Mouse (Mus musculus) frontal cortex, adult (tissue): ENCODE measurements around the gene Vmn2r114.
"Not testable (repeated sequence)": the region's sequence is repeated elsewhere in the genome, so short reads cannot be mapped to it uniquely, and the experiment has no call there.

Experiments
- ATAC-seq: cut with Nextera tagmentation; 2 replicates; pipeline ENCODE4 v1.9.2; 2017; ENCODE audit warnings: mild to moderate bottlenecking, moderate library complexity, mixed read lengths; ENCODE audit not compliant: low TSS enrichment

The Vmn2r114 gene

DNA sequence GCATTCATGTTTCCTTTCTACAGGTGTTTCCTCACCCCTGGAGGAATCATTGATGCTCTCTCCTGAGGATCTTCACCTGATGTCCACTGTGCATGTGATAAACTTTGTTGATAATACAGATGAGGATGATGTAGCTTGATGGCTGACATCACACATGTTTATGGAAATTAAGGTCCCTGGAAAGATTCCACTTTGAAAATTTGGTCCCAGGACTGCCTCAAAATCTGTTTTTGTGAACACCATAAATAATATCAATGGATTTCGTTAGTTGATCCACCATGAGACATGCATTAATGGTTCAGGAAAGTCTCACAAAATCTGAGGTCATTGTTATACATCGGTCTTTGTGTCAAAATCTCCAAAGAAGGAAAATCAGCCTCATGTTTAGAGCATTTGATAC lies at the start of gene Vmn2r114:
Gene Vmn2r114 (minus strand): TSS at position 101 of the 400 bp plus-strand sequence.
- not testable (repeated sequence) for ATAC-seq

DNA sequence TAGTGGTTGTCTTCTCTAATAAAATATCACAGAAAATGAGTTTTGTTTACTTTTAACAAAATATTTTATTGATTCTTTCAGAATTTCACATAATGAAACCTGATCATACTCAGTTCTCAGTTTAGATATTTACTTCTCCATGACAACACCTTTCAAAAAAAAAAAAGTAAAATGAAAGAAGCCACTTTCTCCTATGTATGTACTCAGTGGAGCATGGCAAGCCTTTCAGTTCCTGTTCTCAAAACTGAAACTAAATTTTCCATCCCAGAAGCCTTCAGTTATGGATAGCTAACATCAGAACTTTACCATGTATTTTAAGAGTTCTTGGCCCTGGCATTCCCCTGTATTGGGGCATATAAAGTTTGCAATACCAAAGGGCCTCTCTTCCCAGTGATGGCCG lies 39.3 kb upstream of the Vmn2r114 start:
- ATAC-seq, result no peak

DNA sequence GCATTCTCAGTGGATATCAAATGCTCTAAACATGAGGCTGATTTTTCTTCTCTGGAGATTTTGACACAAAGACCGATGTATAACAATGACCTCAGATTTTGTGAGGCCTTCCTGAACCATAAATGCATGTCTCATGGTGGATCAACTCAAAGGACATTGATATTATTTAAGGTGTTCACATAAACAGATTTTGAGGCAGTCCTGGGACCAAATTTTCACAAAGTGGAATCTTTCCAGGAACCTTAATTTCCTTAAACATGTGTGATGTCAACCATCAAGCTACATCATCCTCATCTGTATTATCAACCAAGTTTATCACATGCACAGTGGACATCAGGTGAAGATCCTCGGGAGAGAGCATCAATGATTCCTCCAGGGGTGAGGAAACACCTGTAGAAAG lies 31.1 kb upstream of the Vmn2r114 start, which contains the start of gene Vmn2r115:
Gene Vmn2r115 (plus strand): TSS at position 301 of the 400 bp plus-strand sequence.
- not testable (repeated sequence) for ATAC-seq

DNA sequence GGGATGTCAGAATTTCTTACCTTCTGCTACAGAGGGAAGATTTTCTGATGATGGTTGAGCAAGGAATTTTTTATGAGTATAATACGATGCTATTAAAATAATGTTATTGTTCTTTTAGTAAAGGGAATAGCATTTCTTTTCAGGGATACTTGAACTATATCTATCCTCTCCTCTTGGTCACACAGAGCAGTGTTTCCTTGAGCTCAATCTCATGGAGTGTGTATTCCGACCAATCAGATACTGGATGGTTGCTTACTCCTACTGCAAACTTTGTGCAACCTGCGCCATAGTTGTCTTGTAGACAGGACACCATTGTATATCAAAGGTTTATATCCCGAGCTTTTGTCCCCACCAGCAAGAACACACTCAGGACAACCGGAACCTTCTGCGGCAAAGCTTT lies 18.3 kb upstream of the Vmn2r114 start:
- no peak for ATAC-seq
